Mouse (Mus musculus) urinary bladder, adult 18-20 months (tissue): ENCODE data around the gene Dcps.
"Not testable (repeated sequence)": the region's sequence is repeated elsewhere in the genome, so short reads cannot be mapped to it uniquely, and the experiment has no call there.

ENCODE experiments used
- DNase-seq, 2 experiments: peaks; one replicate each; pipeline ENCODE4 v3.0.0; 2022; ENCODE audit warnings: low spot score in 2 of 2, mixed read lengths in 2 of 2

Gene Dcps

GRCm38 (mm10) chr9:35176124-35176659 lies 331 bp upstream of the Dcps start:
- DNase-seq, result no peak

GRCm38 (mm10) chr9:35173331-35173730 lies 2.5 kb downstream of the Dcps start:
- no peak for DNase-seq

GRCm38 (mm10) chr9:35170071-35170470 lies 5.8 kb downstream of the Dcps start:
- no peak for DNase-seq

- no peak for DNase-seq
Observed at GRCm38 (mm10) chr9:35166798-35167635, 8.8 kb downstream of the Dcps start.

- no peak for DNase-seq
Observed at GRCm38 (mm10) chr9:35166144-35166797, 9.6 kb downstream of the Dcps start.

GRCm38 (mm10) chr9:35164142-35164874 lies 11.6 kb downstream of the Dcps start:
- DNase-seq, result no peak

GRCm38 (mm10) chr9:35163011-35163690 lies 12.7 kb downstream of the Dcps start:
- DNase-seq, result no peak

GRCm38 (mm10) chr9:35161721-35162120 lies 14.1 kb downstream of the Dcps start:
- DNase-seq, result no peak

- DNase-seq, result no peak
Observed at GRCm38 (mm10) chr9:35160662-35161061, 15.2 kb downstream of the Dcps start.

GRCm38 (mm10) chr9:35158477-35158876 lies 17.4 kb downstream of the Dcps start:
- no peak for DNase-seq

GRCm38 (mm10) chr9:35156862-35157261 lies 19.0 kb downstream of the Dcps start:
- no peak for DNase-seq

- DNase-seq, result no peak
Observed at GRCm38 (mm10) chr9:35156002-35156710, 19.7 kb downstream of the Dcps start.

GRCm38 (mm10) chr9:35152923-35153322 lies 22.9 kb downstream of the Dcps start:
- no peak for DNase-seq

- not testable (repeated sequence) for DNase-seq
Observed at GRCm38 (mm10) chr9:35148822-35149221, 27.0 kb downstream of the Dcps start.

GRCm38 (mm10) chr9:35147261-35147660 lies 28.6 kb downstream of the Dcps start:
- not testable (repeated sequence) for DNase-seq

- no peak for DNase-seq
Observed at GRCm38 (mm10) chr9:35145829-35146228, 30.0 kb downstream of the Dcps start.

GRCm38 (mm10) chr9:35145118-35145517 lies 30.7 kb downstream of the Dcps start:
- no peak for DNase-seq

GRCm38 (mm10) chr9:35142221-35142620 lies 33.6 kb downstream of the Dcps start:
- no peak for DNase-seq

GRCm38 (mm10) chr9:35139231-35139744 lies 36.6 kb downstream of the Dcps start:
- DNase-seq, result no peak

- DNase-seq, result no peak
Observed at GRCm38 (mm10) chr9:35138029-35138428, 37.8 kb downstream of the Dcps start.

GRCm38 (mm10) chr9:35135575-35135974 lies 40.3 kb downstream of the Dcps start:
- no peak for DNase-seq
